Mouse (Mus musculus) intestine, postnatal 0 days (tissue): ENCODE measurements around the gene Plch2. TPM values are rescaled to one million over a fixed set of nuclear protein-coding genes. Genes with fewer than 3 reads are reported as not detected.

Experiments used
- ATAC-seq: fragments of 200-750 bp; cut with Nextera tagmentation; 2 replicates; pipeline ENCODE4 v1.8.0; 2017; ENCODE audit warnings: mild to moderate bottlenecking, moderate TSS enrichment, moderate library complexity
- H3K27ac ChIP-seq: fragments of 300-500 bp; sonication (generic); 2 replicates; pipeline ENCODE4 v1.5.1; 2014; ENCODE audit warnings: mild to moderate bottlenecking, low read depth, low read length, moderate library complexity
- H3K27me3 ChIP-seq: fragments of 300-500 bp; sonication (generic); replicated peaks from 2 replicates; pipeline ENCODE4 v1.6.1; 2014; ENCODE audit warnings: low read length, mixed read lengths; ENCODE audit not compliant: control insufficient read depth, insufficient read depth
- H3K36me3 ChIP-seq: fragments of 300-500 bp; sonication (generic); 2 replicates; pipeline ENCODE4 v1.6.1; 2014; ENCODE audit warnings: mild to moderate bottlenecking, moderate library complexity; ENCODE audit not compliant: control insufficient read depth, insufficient read depth
- H3K4me1 ChIP-seq: fragments of 300-500 bp; sonication (generic); replicated peaks from 2 replicates; pipeline ENCODE4 v1.6.1; 2014; ENCODE audit warnings: antibody characterized with exemption, low read length, mixed read lengths; ENCODE audit not compliant: control insufficient read depth, insufficient read depth
- H3K4me2 ChIP-seq: fragments of 300-500 bp; sonication (generic); replicated peaks from 2 replicates; pipeline ENCODE4 v1.6.1; 2014; ENCODE audit warnings: low read depth, mild to moderate bottlenecking, moderate library complexity
- H3K4me3 ChIP-seq: fragments of 300-500 bp; sonication (generic); 2 replicates; pipeline ENCODE4 v1.5.1; 2014; ENCODE audit warnings: low read depth, low read length
- H3K9ac ChIP-seq: fragments of 300-500 bp; sonication (generic); 2 replicates; pipeline ENCODE4 v1.6.1; 2014; ENCODE audit warnings: mild to moderate bottlenecking, low read depth, low read length
- H3K9me3 ChIP-seq: fragments of 300-500 bp; sonication (generic); 2 replicates; pipeline ENCODE4 v1.6.1; 2016; ENCODE audit warnings: mixed run types; ENCODE audit not compliant: control insufficient read depth
- CTCF ChIP-seq: sonication (generic); IDR thresholded peaks from 2 replicates; pipeline ENCODE4 v1.5.1; 2016; ENCODE audit warnings: low read depth, mild to moderate bottlenecking, control low read depth, antibody characterized with exemption, moderate library complexity
- WGBS: fragments of 180-500 bp; shearing (Covaris S2); extraction: QIAGEN DNeasy Blood & Tissue Kit; methylation state at CpG from one replicate; pipeline ENCODE4 v1.1.7; 2014; 5-methylcytosine and 5-hydroxymethylcytosine counted together
- polyA plus RNA-seq: library from polyadenylated mRNA; unstranded; fragments of >200 nt; fragmentation: Nextera tagmentation; extraction: Ambion mirVana; gene quantifications from 2 replicates; pipeline ENCODE4 v1.2.1, GENCODE M21; 2015

Gene Plch2
- polyA plus RNA-seq, 1 experiment from 2014 or later = 5.3 TPM

DNA sequence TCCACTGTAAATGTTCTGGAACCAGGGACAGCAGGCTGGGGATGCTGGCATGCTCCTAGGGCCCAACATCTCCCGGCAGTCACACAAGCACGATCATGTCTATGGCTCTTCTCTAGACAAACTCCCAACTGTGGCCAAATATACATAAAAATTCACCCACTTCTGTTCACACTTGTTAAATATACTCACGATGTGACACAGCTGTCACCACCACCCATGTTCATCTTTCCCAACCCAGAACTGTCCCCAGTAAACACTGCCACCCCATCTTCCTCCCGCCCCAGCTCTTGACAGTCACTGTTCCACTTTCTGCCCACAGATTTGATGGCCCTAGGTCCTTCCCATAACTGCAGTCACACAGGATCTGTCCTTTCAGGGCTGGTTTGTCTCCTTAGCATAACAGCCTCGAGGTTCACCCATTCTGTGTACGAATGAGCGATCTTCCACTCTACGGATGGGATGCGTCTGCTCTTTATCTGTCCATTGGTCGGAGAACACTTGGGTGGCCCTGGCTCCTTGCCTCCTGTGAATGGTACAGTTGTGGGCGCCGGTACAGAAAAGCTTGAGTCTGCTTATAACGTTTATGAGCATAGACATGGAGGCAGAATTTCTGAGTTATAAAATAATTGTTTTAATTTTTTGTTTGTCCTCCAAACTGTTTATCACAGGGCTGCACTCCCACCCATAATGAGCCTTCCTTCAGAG lies 99.1 kb downstream of the Plch2 start:
- Histone ChIP-seq H3K4me3 (no peak overlapping the region), H3K27ac (no peak overlapping the region), H3K9me3 (no peaks in the 10 kb centered on the region), H3K9ac (no peak overlapping the region), H3K36me3 (no peaks in the 10 kb centered on the region), H3K27me3 (peaks cover 81% of the 10 kb centered on the region), H3K4me1 (peaks cover 11% of the 10 kb centered on the region), H3K4me2 (no peak overlapping the region)
- 53% methylated on average over 13 of the region's 13 CpGs for WGBS
- ATAC-seq = no peak
- TF ChIP-seq CTCF = no peak

DNA sequence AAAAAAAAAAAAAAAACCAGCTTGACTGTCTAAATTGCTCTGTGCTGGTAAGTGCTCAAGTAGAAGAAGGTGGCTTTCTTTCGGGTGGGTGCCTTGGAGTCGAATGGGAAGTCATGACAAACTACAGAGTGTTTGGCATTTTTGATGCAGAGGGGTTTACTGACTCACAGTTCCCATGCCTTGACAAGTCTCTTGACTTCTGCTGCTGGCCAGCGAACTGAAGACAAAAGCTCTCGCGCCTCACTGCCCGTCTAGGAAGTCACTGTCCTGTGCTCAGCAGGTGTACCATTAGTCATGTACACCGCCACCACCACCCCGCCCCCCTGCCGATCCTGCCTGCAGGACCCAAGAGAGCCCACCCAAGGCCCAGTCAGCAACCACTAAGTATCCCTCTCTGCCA lies 100.0 kb downstream of the Plch2 start:
- Histone ChIP-seq H3K27me3 (peaks cover 80% of the 10 kb centered on the region), H3K4me2 (no peak overlapping the region), H3K4me3 (no peak overlapping the region), H3K36me3 (no peaks in the 10 kb centered on the region), H3K27ac (no peak overlapping the region), H3K9me3 (no peaks in the 10 kb centered on the region), H3K4me1 (peaks cover 10% of the 10 kb centered on the region), H3K9ac (no peak overlapping the region)
- no peak for ATAC-seq
- 50% methylated on average over 9 of the region's 9 CpGs for WGBS
- TF ChIP-seq CTCF = no peak

DNA sequence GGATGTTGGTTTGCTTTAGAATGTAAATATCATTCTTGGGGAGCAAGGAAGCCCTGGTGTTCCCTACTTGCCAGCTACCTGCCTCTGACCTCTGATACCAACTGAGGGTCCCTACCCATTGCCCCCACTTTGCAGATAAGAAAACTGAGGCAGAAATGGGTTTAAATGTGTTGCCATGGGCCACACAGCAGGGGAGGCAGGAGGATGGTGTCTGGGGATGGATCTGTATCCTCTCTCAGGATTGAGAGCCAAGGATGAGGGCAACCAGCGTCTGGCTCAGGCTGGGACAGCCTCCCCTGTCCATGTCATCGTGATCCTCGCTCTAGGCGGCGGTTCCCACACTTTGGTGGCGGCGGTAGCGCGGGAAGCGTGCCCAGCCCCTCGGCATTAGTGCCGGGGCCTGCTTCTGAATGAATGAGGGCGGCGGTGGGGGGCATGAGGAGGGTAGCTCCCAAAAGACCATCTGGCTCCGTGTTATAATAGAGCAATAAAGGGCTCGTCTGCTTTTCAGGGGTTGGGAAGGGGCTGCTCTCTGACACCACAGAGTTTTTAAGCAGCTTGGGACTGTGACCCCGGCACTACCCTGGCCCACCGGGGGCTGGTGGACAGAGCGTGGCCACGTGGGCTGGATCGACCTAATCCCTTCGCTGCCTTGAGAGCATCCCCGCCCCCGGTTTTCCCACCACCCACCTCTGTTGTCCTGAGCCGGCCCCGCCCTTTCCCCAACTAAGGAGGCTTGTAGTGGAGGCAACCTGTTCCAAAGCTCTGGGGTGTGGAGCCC lies 103.9 kb downstream of the Plch2 start:
- 1% methylated on average over 26 of the region's 26 CpGs for WGBS
- no peak overlapping the region for H3K9ac ChIP-seq
- no peak overlapping the region for H3K4me3 ChIP-seq
- no peaks in the 10 kb centered on the region for H3K36me3 ChIP-seq
- no peak for ATAC-seq
- no peak for TF ChIP-seq CTCF
- peaks cover 65% of the 10 kb centered on the region for H3K27me3 ChIP-seq
- H3K27ac ChIP-seq = no peak overlapping the region
- H3K9me3 ChIP-seq = no peaks in the 10 kb centered on the region
- no peaks in the 10 kb centered on the region for H3K4me1 ChIP-seq
- no peak overlapping the region for H3K4me2 ChIP-seq

DNA sequence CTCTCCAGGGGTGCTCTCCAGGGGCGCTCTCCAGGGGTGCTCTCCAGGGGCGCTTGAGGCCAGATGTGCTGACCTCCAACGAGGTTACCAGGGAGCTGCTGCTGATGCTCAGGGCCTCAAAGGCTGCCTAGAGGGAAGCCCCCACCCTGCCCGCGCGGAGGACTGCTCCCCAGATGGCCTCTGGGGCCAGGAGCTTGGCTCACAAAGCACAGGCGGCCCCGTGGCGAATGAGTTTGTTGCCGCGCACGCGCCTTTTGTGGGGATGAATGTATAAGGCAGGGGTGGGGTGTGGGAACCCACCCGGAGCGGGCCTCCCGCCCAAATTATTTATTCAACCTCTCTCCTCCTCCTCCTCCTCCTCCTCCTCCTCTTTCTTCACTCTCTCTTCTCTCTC lies 107.0 kb downstream of the Plch2 start:
- no peak for TF ChIP-seq CTCF
- peaks cover 53% of the 10 kb centered on the region for H3K27me3 ChIP-seq
- no peak overlapping the region for H3K4me2 ChIP-seq
- H3K36me3 ChIP-seq = no peaks in the 10 kb centered on the region
- 15% methylated on average over 16 of the region's 16 CpGs for whole genome bisulfite sequencing
- H3K4me1 ChIP-seq = no peaks in the 10 kb centered on the region
- H3K9me3 ChIP-seq = no peaks in the 10 kb centered on the region
- no peak overlapping the region for H3K4me3 ChIP-seq
- no peak overlapping the region for H3K9ac ChIP-seq
- ATAC-seq = no peak
- H3K27ac ChIP-seq = no peak overlapping the region

DNA sequence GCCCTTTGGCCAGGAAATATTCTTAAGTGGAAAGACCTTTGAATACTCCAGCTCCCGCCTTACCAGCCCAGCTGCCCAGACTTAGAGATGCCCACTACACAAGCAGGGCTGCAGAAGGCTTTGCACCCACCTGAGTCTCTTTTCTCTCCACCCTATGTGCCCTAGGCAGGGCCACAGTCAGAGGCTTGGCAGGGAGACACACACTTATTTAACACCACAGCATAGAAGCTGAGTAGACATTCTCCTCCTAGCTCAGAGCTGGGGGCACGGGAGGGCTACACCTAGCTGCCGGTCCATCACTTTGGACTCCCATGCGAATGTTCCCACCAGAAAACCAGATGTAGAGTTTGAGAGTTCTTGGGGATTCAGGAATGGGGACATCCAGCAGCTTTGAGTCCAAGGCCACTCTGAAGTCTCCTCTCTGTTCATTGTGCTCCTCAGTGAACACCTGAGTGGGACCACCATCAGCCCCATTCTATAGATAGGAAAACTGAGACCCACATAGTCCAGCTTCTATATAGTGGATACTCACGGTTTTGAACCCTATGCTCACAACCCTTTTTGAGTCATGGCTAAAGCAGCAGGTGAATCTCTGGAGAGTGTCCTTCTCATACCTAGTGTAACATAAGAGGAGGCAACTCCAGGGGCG lies 107.5 kb downstream of the Plch2 start:
- TF ChIP-seq CTCF = no peak
- Histone ChIP-seq H3K4me3 (no peak overlapping the region), H3K9me3 (no peaks in the 10 kb centered on the region), H3K4me2 (no peak overlapping the region), H3K9ac (no peak overlapping the region), H3K36me3 (no peaks in the 10 kb centered on the region), H3K27me3 (peaks cover 48% of the 10 kb centered on the region), H3K27ac (no peak overlapping the region), H3K4me1 (no peaks in the 10 kb centered on the region)
- WGBS = 70% methylated on average over 6 of the region's 6 CpGs
- ATAC-seq = no peak
